Mouse (Mus musculus): Measurements from ENCODE around the gene Kalrn.

Gene Kalrn

DNA sequence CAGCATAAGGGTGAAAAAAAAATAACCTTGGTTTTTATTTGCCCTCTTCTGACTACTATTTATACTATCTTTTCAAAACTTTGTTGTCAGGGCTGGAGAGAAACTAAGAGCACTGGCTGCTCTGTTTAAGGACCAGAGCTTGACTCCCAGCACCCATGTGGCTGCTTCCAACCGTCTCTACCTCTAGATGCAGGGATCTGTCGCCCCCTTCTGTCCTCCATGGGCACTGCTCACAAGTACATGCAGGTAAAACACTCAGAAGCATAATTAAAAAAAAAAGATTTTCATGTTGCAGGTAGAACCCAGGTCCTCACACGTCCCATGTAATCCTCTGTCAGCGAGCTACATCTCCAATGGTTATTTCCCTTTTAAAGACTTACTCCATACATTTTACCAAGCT, 499.4 kb downstream of the Kalrn start:
- CTCF ChIA-PET: no interaction called here

DNA sequence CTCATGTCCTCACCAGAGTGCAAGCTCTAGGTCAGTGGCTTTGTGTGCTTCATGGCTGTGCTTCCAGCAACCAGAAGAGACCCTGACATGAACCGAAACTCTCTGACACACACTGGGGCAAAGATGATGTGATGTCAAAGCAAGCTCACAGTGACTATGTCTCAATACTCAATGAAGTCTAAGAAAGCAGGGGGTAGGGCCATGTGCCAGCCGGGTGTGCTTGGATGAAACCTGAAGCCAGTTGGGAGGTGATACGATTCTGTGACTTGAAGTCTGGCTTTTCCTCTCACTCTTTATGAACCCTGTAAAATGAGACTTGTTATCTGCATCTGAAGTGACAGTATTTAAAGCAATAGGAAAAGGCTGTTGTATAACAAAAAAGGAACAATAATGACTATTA, 501.2 kb downstream of the Kalrn start:
- CTCF ChIA-PET: no interaction called here

DNA sequence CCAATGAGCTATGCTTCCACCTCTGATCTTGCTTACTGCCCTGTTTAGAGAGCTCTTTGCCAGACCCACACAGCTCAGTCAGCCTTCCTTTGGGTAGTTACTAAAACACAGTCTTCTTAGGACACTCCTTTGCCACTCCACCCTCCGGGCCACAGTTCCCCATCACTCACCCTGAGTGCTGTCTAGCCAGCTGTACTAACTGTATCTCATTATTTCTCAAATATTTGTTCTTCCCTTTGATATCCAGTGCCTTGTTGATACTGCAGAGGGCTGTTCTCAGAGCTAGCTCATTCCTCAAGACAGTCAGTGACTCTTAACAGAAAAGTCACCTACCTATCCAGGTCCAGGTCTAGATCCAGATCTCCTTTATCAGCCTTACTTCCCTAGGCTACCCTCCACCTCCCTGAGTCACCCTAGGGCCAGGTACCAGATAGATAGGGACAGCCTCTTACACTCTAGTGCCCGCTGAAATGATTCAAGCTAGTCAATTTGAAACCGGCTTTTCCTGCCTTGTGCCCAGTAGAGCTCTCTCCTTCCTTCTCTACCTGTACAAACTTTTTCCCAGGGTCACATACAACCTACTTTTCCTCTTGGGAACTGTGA, 502.0 kb downstream of the Kalrn start:
- CTCF ChIA-PET: no interaction called here

DNA sequence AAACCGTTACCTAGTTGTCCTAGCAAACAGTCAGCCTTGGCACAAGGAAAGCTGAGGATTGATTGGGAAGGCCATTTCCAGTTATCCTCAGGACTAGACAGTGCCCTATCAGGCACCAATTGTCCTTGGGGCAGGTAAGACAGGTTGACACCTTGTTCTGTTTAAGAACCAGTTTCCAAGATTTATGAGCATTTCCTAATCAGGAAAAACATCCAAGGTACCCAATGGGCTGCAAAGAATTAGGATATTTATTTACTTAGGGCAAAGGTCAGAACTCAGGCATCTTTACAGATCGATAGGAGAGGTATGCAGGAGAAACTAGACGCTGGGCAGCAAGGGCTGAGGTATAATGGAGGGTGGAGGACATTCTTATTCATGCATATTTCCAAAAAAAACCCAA, 503.9 kb downstream of the Kalrn start:
- CTCF ChIA-PET: no interaction called here

DNA sequence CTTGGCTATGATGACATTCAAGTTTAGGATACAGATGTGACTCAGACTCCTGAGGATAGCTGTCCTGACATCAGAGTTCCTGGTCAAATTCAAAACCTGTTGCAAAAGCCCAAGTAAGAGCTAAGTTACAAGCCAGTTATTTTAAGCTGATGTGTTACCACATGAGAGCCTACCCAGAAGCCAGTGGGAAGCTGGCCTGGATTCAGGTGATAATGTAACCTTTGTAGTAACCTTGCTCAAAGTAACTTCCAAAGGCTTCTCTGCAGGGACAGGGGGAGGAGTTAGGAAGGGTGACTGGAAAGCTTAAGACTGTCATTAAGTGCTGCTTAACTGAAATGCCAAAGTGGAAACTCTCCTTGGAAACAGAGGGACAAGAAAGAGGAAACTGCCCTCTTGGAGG, 506.4 kb downstream of the Kalrn start:
- CTCF ChIA-PET: no interaction called here

DNA sequence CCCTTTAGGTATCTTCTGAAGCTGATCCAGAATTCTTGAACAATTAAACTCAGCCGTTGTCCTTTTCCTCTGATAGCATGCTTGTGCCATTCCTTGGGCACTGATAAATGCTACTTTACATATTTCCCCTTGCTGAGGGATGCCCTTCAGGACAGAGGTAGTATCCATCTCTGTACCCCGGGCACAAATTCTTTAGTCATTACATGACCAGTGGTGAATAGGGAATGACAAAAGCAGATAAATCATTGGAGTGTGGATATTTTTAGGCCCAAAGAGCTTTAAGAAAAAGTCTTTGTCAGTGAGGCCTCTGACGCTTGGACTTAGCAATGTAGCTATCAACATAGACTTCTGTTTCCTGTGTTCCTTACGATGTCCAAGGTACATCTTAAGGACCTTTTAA, 507.0 kb downstream of the Kalrn start:
- CTCF ChIA-PET: no interaction called here

DNA sequence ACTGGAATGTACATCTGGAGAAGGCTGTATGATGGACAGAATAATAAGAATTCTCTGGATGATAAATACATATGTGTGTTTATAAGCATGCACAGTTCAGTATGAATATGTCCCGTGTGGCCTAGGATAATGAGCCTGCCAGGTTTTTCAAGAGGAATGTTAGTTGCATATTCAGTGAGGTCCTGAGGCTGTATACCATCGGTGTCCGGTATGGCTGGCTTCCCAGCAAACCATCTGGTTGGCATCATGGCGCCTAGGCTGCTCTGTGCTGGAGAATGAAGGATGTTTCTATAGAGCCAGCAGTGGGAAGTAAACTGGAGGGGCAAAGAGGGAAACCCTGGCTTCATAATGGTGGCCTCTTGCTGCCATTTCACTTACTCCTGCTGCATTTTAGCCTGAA, 510.0 kb downstream of the Kalrn start:
- CTCF ChIA-PET: no interaction called here

DNA sequence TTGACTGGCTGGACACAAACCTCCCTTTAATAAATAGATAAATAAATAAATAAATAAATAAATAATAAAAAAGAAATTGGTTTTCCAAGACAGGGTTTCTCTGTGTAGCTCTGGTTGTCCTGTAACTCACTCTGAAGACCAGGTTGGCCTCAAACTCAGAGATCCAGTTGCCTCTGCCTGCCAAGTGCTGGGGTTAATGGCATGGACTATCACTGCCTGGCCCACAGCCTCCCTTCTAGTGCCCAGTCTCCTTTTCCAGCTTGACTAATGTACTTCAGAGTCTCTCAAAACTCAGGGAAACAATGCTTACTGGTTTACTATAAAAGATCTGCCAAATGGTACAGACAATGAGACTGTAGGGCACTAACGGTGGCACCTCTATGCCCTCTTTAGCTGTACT, 511.7 kb downstream of the Kalrn start:
- CTCF ChIA-PET: no interaction called here

DNA sequence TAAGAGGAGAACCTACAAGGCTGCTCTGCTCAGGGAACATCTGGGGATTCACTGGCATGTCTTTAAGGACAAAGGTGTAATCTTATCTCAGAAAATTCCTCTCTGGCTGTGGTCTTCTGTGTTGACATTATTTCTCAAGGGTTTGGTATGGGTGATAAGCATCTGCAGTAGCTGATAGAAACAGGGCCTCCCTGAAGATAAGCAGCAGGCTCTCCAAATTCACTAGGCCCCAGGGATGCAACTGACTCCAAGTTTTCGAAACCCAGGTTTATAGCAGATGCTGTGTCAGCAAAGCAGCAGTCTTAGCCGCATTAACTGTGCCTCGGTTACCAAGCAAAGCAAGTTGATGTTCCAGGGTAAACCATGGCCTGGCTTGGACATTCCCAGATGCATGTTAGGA, 514.7 kb downstream of the Kalrn start:
- CTCF ChIA-PET: no interaction called here

DNA sequence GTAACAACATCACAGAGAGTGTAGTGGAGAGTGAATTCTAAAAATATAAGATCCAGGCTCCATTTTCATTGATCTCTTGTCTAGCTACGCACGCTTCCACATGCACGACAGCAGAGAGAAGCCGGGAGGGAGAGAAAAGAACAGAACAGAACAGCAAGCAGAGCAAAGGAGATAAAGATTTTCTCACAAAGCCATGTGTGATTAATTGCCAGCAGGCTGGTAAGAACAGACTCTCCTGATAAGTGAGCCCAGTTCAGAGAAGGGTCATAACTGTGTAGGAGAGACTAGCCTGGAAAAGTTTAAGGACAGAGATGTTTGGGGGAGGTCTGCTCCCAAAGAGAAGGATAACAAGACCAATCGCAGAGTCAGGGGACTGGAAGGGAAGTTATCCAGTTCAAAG, 515.9 kb downstream of the Kalrn start:
- CTCF ChIA-PET: no interaction called here

DNA sequence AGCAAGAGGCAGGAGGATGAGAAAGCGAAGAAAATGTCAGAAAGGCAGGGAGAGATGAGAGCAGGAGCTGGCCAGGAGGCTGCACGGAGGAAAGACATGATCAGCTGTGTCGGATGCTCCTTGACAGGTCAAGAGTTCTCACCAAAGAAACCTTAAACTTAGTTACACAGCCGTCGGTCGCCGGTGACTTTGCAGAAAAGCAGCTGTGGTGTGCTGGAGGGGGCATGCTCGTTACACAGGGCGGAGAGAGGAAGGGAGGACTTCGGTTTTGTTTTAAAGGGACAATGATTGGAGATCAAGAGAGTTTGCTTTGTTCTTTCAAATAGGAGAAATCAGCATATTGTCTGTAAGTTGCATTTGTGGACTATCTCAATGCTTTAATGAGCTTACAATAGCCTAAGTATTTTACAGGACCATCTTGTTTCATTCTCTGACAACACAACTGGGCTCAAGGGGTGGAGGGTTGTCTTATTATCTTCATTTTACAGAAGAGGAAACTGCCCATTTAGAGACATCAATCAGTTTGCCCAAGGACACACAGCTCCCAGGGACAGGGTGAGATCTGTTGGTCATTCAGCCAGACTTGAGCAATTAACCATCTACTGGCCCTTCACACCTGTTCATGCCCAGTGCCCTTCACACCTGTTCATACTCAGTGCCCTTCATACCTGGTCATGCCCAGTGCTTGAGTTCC, 516.8 kb downstream of the Kalrn start:
- CTCF ChIA-PET: no interaction called here

DNA sequence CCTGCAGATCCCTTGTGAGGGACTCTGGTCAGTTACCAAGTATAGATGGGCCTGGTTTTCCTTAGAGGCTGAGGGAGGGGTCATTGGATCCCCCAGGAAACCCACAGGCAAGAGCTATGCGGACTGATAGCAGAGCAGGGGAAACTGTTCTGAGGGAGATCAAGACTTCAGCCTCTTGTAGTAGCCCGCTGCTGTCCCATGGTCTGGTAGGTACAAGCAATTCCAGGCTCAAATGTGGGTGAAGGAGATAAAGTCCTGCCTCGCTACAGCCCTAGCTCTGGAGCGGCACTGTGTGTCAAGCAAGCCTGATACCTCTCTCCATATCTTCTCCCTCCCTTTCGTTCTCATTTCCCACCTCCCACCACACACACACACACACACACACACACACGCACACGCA, 523.2 kb downstream of the Kalrn start:
- CTCF ChIA-PET: no interaction called here

DNA sequence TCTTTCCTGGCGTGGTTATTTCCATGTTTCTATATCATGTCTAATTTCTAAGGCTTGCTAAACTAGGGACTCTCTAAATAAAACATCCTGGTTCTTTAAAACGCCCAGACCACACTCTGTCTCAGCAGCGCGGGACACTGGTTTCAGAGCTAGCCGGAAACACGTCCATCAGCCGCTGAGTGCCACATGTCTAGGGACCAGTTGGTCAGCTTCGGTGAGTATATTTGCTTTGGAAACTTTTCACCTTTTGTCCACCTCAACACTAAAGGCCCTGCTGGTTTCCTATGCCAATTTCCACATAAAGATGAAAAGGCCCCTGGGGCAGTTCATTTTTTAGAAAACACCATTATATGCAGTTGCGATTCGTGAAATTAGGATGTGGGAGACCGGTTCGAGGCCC, 524.0 kb downstream of the Kalrn start:
- CTCF ChIA-PET: no interaction called here

DNA sequence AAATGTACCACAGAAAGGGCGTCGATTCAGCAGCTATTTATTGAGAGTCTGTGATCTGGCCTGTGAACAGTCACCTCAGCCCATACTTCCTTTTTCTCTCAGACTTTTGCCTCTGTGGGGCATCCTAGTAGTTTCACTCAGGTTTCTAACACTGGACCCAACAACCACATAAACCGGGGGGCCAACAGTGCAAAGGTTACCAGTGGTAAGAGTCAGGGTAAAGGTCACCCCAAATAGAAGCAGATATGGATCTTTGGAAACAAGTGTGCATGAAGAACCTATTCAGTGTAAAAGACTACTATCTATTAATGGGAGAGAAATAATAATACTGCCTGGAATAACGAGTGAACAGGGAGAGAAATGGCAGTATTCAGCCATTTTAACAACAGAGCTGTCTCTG, 525.1 kb downstream of the Kalrn start:
- CTCF ChIA-PET: no interaction called here

DNA sequence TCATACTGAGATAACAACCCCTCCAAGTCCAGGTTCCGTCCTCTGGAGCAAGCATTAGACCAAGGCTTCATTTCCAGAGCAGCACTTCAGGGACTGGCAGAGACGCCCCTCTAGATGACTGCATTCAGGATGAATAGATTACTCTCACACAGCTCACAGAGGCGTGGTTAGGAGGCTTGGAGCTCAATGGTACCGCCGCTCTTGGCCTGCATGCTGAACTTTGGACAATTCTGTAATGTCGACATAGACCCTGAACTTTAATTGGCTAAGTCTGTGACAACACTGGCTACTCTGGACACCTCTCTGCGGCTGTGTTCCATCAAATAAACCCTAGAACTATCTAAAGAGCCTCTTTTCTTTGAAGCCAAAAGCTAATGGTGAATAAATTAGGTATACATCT, 525.8 kb downstream of the Kalrn start:
- CTCF ChIA-PET: no interaction called here

DNA sequence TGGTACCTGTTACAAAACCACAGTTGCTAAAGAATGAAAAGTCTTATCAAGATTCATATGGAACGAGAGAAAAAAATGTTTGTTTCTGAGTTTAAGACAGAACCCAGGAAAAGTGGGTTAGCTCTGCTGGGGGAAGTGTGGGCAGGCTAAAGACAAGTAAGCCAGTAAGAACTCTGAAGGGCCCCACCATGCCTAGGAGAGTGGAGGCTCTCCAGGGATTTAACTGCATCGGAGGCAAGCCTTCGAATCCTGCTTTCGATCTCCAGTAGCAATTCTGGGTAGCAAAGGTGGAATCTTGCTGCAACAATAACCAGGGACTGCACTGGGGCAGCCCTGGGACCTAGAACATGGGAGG, 526.3 kb downstream of the Kalrn start:
- CTCF ChIA-PET: no interaction called here

DNA sequence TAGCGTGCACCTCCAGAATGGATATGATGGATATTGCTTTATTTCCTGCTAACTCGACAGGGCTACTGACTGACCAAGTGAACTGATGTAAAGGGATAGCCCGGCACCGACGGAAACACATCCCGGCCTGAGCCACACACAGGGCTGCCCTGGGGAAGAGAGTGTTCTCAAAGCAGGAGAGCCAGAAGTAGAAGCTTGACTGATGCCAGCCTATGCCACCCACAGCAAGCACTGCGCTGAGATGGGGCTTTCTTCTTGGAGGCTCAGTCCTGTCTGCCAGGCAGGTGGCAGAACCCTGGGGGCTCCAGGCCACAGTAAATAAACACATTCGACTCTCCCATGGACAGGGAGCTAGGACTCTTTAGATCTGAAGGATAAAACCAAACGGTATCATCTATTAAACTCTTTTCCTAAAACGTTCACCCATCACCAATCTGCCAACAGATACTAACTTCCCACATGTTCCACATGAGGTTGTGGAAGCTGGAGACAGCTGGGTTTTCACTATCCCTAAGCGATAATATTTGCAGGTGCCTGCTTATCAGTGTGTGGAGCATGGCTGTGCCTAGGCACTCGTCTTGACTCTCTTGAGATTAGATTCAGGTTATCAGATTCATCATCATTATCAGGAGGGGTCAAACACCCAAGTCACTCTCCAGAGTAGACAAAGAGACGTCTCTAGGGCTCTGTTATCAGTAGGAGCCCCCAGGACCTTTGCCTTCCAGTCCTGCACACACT, 526.9 kb downstream of the Kalrn start:
- CTCF ChIA-PET: interaction anchor here (0.6 kb wide), 1 partner anchor 781 kb away, joined by 3 read pairs; no protein-coding TSS in a partner anchor

DNA sequence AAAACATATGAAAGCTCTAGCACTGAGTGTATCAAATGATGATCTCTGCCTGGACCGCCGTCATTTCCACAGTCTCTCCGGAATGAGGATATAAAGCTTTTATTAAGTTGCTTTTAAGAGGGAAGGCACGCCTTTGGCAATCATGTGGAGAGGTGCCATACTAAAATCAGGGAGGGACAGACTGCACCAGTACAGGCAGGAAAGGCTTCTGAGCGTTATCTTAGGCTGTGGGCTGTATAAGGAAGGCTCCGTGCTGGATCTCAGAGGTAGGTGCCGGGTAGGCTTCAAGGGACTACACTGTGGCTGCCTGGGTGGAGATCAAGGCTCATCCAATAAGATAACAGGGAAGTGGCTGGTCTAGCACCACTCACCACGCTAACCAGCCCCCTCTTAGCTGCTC, 528.8 kb downstream of the Kalrn start:
- CTCF ChIA-PET: no interaction called here

DNA sequence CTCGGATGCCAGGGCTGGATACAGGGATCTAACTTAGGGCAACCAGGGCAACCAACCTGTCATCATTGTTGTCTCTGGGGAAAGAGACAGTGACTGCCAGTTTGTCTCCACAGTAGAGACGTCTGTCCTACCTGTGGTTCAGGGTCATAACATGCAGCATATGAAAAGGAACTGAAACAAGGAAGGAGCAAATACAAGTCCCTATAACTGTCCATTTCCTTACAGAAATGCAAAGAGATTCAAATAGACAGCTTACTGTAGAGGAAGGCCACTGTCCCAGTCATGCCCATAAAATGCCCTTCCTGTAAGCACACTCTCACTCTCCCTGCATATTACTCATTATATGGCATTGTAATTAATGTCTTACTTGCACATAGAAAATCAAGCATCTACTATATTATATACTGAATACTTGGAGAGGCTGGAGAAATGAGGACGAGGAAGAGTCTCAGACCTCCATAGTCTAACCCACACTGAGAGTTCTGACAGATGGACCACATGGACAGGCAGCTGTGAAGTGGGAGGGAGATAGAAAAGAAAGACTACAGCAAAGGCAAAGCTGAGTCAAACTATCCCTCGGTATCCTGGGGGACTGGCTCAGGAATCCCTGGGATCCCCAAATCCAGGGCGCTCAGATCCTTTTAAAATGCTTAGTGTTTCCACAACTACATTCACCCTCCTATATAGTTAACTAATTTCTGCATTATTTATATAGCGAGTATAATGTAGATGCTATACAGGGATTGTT, 530.1 kb downstream of the Kalrn start:
- CTCF ChIA-PET: no interaction called here

DNA sequence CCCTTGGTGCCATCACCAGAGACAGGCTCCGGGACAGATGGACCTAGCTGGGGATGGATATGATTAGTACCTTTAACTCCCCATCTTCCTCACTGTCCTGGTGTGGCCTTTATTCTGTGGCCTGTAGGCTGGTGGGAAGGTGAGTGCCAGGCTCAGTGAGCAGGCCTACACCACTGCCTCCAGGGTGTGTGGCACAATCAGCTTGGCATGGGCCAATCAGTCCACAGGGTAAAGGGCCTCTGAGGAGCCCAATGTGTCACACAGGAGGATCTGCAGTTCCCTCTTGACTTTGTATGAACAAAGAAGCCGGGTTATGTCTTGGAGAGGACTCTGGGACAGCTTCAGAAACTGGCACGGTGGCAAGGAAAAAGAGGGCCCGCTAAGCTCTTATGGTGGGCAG, 530.7 kb downstream of the Kalrn start:
- CTCF ChIA-PET: no interaction called here

DNA sequence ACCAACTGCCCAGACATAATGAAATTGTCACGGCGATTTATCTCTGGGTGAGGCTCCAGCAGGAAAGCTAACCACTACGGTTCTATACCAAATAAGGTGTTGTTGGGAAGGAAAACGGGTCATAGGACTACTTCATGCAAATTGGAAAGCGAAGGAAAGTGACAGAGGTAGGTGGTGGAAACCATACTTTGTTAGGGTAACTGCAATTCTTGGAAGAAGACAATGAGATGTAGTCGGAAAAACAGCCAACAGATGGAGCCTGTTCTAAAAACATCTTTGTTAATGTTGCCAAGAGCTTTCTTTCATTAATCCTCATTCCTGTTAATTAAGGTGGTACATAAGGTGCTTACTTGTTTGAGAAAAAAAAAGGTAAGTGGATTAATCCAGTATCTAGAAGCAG, 533.1 kb downstream of the Kalrn start:
- CTCF ChIA-PET: no interaction called here

DNA sequence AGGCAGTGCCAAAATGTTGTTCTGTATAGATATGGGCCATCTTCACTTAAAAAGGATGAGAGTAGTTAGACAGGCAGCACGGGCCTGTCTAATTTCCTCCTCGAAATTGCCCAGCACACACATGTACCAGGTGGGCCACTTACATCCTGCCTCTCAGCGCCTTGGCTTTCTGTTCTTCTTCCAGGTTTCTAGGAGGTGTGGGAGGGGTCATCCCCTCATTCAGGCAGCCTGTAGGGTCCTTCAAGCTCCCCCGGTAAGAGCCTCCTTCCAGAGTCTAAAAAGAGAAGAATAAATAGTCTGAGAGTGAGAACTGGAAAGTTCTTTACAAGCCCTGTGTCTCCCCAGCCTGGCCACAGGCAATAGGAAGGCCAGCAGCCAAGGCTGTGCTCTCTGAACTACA, 533.6 kb downstream of the Kalrn start:
- CTCF ChIA-PET: no interaction called here

All from spleen, embryonic (tissue).